Mouse (Mus musculus): ENCODE results near the gene Naa38.

GRCm38 (mm10) chr11:69395634-69396373 is 517 bp downstream of the Naa38 start:
- TF ChIP-seq GATA1 (IDR thresholded peaks at IDR 0.05; ENCODE audit: low read length) (no peak), TAL1 (IDR thresholded peaks at IDR 0.05; ENCODE audit: low read length) (no peak)
